Mouse (Mus musculus) midbrain, embryonic 11.5 days (tissue): Measurements from ENCODE around the gene Thbs3. TPM values are rescaled to one million over a fixed set of nuclear protein-coding genes. Genes with fewer than 3 reads are reported as not detected.
A peak's percentile ranks its signal among the peaks of the same experiment; 100 is the strongest.

ENCODE experiments used
- ATAC-seq: fragments of 200-750 bp; cut with Nextera tagmentation; 2 replicates; pipeline ENCODE4 v1.8.0; 2017; ENCODE audit warnings: moderate TSS enrichment, moderate library complexity; ENCODE audit not compliant: low FRiP score
- DNase-seq: peaks from one replicate; pipeline ENCODE4 v3.0.0; 2015; ENCODE audit warnings: low spot score; ENCODE audit errors: missing footprints
- H3K27ac ChIP-seq: fragments of 300-500 bp; sonication (generic); 2 replicates; pipeline ENCODE4 v1.5.1; 2014; ENCODE audit warnings: low read depth, low read length
- H3K27me3 ChIP-seq: fragments of 300-500 bp; sonication (generic); 2 replicates; pipeline ENCODE4 v1.6.1; 2014; ENCODE audit warnings: mild to moderate bottlenecking, low read length, moderate library complexity, mixed read lengths; ENCODE audit not compliant: control insufficient read depth, insufficient read depth
- H3K36me3 ChIP-seq: fragments of 300-500 bp; sonication (generic); 2 replicates; pipeline ENCODE4 v1.6.1; 2014; ENCODE audit warnings: mild to moderate bottlenecking, low read length, moderate library complexity, mixed read lengths; ENCODE audit not compliant: control insufficient read depth, insufficient read depth
- H3K4me1 ChIP-seq: fragments of 300-500 bp; sonication (generic); 2 replicates; pipeline ENCODE4 v1.6.1; 2014; ENCODE audit warnings: low read length; ENCODE audit not compliant: control insufficient read depth, insufficient read depth
- H3K4me2 ChIP-seq: fragments of 300-500 bp; sonication (generic); 2 replicates; pipeline ENCODE4 v1.6.1; 2014; ENCODE audit warnings: mild to moderate bottlenecking, moderate library complexity
- H3K4me3 ChIP-seq: fragments of 300-500 bp; sonication (generic); 2 replicates; pipeline ENCODE4 v1.5.1; 2014; ENCODE audit warnings: low read depth, low read length
- H3K9ac ChIP-seq: fragments of 300-500 bp; sonication (generic); 2 replicates; pipeline ENCODE4 v1.6.1; 2014; ENCODE audit warnings: low read length
- H3K9me3 ChIP-seq: fragments of 300-500 bp; sonication (generic); 2 replicates; pipeline ENCODE4 v1.6.1; 2016; ENCODE audit warnings: low read length; ENCODE audit not compliant: control insufficient read depth
- WGBS: fragments of 180-500 bp; shearing (Covaris S2); extraction: QIAGEN DNeasy Blood & Tissue Kit; methylation state at CpG from one replicate; pipeline ENCODE4 v1.1.7; 2014; 5-methylcytosine and 5-hydroxymethylcytosine counted together
- polyA plus RNA-seq: library from polyadenylated mRNA; unstranded; fragments of >200 nt; fragmentation: Nextera tagmentation; extraction: Ambion mirVana; gene quantifications from 2 replicates; pipeline ENCODE4 v1.2.1, GENCODE M21; 2014

The Thbs3 gene
- polyA plus RNA-seq, 1 experiment from 2014 or later: 55.8 TPM

DNA sequence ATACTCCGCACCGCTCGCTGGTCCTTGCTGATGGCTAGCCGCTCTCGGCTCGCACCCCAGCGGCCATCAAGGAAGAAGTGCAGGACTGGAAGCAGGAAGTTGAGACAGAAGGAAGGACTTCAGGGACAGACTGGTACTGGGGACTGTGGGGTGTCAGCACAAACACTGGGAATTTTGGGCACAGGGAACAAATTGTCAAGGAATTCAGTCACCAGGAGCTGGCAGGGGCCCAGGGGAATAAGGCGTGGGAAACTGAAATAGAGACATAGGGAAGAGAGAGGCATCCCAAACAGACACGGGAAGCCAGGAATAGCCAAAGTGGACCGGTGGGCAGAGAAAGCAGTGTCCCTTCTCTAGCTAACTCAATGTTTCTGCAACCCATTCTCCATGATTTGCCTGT is 21.5 kb downstream of the Thbs3 start:
- no peaks in the 10 kb centered on the region for H3K4me1 ChIP-seq
- H3K9me3 ChIP-seq: no peaks in the 10 kb centered on the region
- H3K27ac ChIP-seq: no peak overlapping the region
- H3K27me3 ChIP-seq: no peaks in the 10 kb centered on the region
- DNase-seq (no peak), ATAC-seq (no peak)
- WGBS: 92% methylated on average over 10 of the region's 10 CpGs
- no peak overlapping the region for H3K4me3 ChIP-seq
- H3K4me2 ChIP-seq: no peak overlapping the region
- H3K36me3 ChIP-seq: no peaks in the 10 kb centered on the region; the same call in 1 of the 2 replicates
- H3K9ac ChIP-seq: no peak overlapping the region

DNA sequence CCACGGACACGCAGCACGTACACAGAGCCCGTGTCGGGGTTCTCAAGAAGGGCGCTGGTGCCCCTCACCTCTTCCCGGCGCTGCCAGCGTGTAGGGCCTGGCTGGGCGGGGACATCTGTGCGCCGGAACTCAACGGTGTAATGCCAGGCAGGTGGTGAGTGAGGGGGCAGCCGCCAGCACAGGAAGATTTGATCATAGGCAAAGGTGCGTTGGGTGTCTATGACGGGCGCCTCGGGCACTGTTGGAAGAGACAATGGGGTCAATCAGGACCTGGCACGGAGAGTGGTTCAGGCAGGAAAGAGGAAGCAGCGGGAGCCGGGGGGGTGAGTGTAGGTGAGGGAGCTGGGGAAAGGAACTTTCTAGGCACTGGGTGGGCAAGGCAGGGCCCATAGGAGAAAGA is 22.7 kb downstream of the Thbs3 start:
- Histone ChIP-seq H3K36me3 (no peaks in the 10 kb centered on the region; the same call in 1 of the 2 replicates), H3K4me2 (no peak overlapping the region), H3K27ac (no peak overlapping the region), H3K27me3 (no peaks in the 10 kb centered on the region), H3K4me3 (no peak overlapping the region), H3K4me1 (no peaks in the 10 kb centered on the region), H3K9ac (no peak overlapping the region), H3K9me3 (no peaks in the 10 kb centered on the region)
- ATAC-seq (no peak), DNase-seq (no peak)
- 95% methylated on average over 21 of the region's 21 CpGs for WGBS

DNA sequence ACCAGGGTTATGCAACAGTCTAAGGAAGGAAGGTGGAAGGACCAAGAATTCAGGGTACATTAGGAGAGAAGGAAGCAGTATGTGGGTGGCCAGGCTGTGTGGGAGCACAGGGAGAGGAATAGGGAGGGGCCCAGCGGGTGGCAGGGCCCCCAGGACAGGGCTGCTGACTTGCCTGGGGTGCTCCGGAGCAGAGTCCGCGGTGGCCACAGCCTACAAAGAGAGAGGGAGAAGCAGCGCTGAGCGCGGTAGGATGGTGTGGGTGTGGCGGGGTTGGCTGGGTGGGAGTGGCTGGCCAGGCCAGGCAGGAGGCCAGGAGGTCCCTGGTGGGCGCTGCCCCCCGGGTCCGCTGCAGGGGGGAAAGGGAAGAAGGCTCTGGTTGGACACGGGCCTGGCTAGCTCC is 23.5 kb downstream of the Thbs3 start:
- H3K4me2 ChIP-seq: no peak overlapping the region
- H3K36me3 ChIP-seq: no peaks in the 10 kb centered on the region; the same call in 1 of the 2 replicates
- DNase-seq (no peak), ATAC-seq (no peak)
- H3K27me3 ChIP-seq: no peaks in the 10 kb centered on the region
- H3K4me1 ChIP-seq: peaks cover 4% of the 10 kb centered on the region
- 86% methylated on average over 12 of the region's 12 CpGs for WGBS
- H3K27ac ChIP-seq: no peak overlapping the region
- H3K4me3 ChIP-seq: no peak overlapping the region
- H3K9me3 ChIP-seq: no peaks in the 10 kb centered on the region
- no peak overlapping the region for H3K9ac ChIP-seq

DNA sequence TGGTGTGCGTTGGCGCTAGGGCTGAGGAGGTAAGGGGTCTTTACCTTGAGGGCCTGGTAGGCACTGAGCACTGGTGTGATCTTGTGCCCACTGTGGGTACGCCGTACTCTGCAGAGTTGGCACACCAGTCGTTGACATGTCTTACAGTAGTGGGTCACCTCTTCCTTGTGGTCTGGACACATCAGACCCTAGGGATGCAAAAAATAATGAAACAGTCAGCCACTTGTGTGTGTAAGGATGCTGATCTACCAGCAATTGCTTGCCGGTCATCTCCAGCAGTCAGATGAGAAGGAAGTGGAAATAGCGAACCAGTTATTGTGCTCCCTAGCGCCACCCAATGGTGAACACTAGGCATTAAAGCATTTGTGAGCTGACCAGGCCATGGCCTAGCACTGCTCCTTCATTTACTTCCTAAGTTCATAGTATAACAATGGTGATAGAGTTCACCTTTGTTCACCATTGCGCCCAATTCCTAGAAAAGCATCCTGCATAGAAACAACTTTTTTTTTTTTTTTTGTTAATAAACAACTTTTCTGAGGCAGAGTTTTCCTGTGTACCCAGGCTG is 27.4 kb downstream of the Thbs3 start:
- Histone ChIP-seq H3K27ac (no peak overlapping the region), H3K36me3 (no peaks in the 10 kb centered on the region; the same call in 1 of the 2 replicates), H3K4me1 (peaks cover 29% of the 10 kb centered on the region), H3K4me3 (no peak overlapping the region), H3K9me3 (no peaks in the 10 kb centered on the region), H3K4me2 (no peak overlapping the region), H3K27me3 (no peaks in the 10 kb centered on the region; the same call in 1 of the 2 replicates), H3K9ac (no peak overlapping the region)
- WGBS: 68% methylated on average over 9 of the region's 9 CpGs
- DNase-seq (peak; percentile 90), ATAC-seq (no peak)

DNA sequence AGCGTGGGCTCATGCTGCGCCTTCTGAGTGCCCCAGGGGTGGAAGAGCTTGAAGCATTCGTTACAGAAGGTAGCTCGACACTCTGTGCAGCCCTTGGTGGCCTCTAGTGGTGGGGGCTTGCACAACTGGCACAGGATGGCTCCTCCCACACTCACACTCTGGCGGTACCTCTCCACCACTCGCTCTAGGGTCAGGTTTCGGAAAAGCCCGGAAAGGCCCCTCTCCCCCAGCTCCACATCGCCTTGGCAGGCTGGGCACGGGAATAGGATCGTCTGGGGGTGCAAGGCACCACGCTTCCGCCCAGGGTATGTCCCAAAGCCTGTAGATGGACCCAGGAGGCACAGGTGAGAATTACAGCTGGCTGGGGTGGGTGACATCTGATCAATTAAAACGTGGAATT is 28.6 kb downstream of the Thbs3 start:
- Histone ChIP-seq H3K4me3 (peak overlapping the region; percentile 80), H3K27ac (no peak overlapping the region), H3K27me3 (no peaks in the 10 kb centered on the region; the same call in 1 of the 2 replicates), H3K9ac (no peak overlapping the region; the same call in 1 of the 2 replicates), H3K4me1 (peaks cover 30% of the 10 kb centered on the region), H3K36me3 (no peaks in the 10 kb centered on the region; the same call in 1 of the 2 replicates), H3K4me2 (peak overlapping the region; percentile 85), H3K9me3 (no peaks in the 10 kb centered on the region)
- WGBS: 12% methylated on average over 14 of the region's 14 CpGs
- DNase-seq (peak; percentile 90), ATAC-seq (0 out of 2 replicates have a peak, but pooled peaks have one; percentile 19)

DNA sequence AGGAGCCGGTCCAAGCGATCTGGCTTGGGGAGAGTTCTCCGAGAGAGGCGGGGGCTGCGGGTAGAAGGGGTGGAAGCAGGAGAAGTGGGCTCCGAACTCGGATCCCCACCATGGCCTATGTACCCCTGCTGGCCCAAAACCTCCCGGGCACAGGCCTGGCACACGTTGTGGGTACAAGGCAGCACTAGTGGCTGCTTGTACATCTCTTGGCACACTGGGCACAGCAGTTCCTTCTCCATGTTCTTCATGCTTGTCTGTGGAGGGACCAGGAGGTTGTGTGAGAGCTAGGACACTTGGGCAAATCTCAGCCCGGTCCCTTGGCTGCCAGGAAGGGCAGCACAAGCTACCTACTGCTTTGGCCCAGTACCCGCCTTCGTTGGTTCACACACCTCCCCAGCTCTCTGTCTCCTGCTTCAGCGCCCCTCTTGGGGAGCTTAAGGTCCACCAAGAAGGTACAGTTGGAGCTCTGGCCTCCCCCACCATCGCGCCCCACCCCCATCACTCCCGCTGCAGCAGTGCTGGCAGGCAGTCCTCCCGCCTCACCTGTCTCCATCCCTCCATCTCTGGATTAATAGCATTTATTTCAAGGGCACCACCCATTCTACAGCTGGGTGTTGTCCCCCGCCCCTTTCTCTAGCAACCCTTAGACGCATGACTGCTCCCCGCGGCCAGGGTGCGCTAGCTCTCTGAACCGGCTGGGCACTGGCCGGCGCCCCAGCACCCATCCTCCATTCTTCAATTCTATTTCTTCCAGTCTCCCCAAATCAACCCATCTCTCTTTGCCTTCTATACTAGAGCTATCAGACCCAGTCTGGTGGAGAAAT is 29.4 kb downstream of the Thbs3 start:
- Histone ChIP-seq H3K4me2 (peak overlapping the region; percentile 85), H3K4me1 (peaks cover 30% of the 10 kb centered on the region), H3K4me3 (peak overlapping the region; percentile 80), H3K9me3 (no peaks in the 10 kb centered on the region), H3K27ac (peak overlapping the region; percentile 53), H3K9ac (peak overlapping the region; percentile 66), H3K27me3 (no peaks in the 10 kb centered on the region; the same call in 1 of the 2 replicates), H3K36me3 (no peaks in the 10 kb centered on the region)
- DNase-seq (peak; percentile 92), ATAC-seq (peak; percentile 38)
- 11% methylated on average over 25 of the region's 25 CpGs for WGBS

DNA sequence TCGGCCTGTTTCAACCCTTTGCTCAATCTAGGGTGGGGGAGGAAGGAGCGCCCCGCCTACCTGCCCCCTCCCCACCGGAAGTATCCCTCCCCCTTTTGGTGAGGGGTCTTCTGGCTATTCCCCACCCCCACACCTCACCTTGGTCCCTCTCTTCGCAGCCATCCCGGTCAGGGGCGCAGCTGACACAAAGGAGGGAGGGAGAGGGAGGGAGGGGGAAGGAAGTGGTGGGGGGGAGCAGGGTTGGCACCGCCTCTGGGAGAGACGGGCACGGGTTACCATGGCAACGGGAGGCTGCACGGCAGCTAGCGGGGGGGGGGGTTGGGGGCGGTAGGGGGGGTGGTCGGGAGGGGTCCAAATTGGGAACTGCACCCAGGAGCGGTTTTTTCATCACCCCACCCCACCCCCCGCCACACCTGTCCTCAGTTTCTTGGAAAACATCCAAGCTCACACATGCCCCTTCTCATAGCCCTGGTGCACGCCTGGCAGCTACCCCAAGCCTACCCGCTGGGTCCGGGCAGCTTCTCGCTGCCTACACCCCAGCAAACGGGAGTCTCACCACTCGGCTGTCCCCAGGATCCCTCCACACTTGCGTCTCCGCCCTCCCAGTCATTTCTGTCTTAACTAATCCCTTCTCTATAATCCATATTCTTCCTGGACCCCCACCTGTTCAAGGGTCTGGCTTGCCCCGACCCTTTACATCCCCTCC is 30.2 kb downstream of the Thbs3 start:
- peak; percentile 41 for ATAC-seq
- peak overlapping the region; percentile 53 for H3K27ac ChIP-seq
- peak overlapping the region; percentile 80 for H3K4me3 ChIP-seq
- H3K9ac ChIP-seq: peak overlapping the region; percentile 66
- no peaks in the 10 kb centered on the region; the same call in 1 of the 2 replicates for H3K27me3 ChIP-seq
- H3K4me1 ChIP-seq: peaks cover 30% of the 10 kb centered on the region
- peak overlapping the region; percentile 85 for H3K4me2 ChIP-seq
- peak; percentile 93 for DNase-seq
- no peaks in the 10 kb centered on the region for H3K36me3 ChIP-seq
- 1% methylated on average over 19 of the region's 26 CpGs for WGBS
- no peaks in the 10 kb centered on the region for H3K9me3 ChIP-seq

DNA sequence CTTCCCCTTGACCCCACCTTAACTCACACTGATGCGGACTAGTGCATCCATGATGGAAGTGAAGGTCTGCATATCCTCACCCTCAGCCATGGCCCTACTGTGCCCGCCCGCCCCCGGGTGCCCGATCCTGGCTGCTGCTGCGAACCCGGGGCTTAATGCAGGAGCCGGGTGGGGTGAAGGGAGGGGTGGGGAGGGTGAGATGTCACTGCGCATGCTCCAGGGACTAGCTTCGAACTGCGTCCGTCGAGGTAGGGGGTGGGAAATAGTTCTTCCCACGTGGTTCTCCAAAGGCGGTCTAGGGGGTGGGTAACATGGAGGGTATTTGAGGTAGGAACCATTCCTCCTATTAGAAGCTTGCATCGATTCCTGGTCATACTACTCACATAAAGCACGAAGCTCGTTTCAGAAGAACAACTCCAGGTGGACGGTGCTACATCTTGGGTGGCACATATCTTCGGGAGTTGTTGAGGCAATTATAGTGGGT is 30.8 kb downstream of the Thbs3 start, which contains the start of gene Krtcap2:
Krtcap2 (plus strand) TSS at position 279 of the 484 bp plus-strand sequence.
- 5% methylated on average over 20 of the region's 20 CpGs for WGBS
- no peak for DNase-seq
- H3K27ac ChIP-seq: peak within 1 kb of the TSS; percentile 53
- H3K9me3 ChIP-seq: no peaks in the 10 kb centered on the region
- no peaks in the 10 kb centered on the region for H3K36me3 ChIP-seq
- peak within 1 kb of the TSS; percentile 83 for H3K9ac ChIP-seq
- H3K4me2 ChIP-seq: peak within 1 kb of the TSS; percentile 85
- ATAC-seq: peak; percentile 40
- no peaks in the 10 kb centered on the region; the same call in 1 of the 2 replicates for H3K27me3 ChIP-seq
- peaks cover 30% of the 10 kb centered on the region for H3K4me1 ChIP-seq
- peak within 1 kb of the TSS; percentile 80 for H3K4me3 ChIP-seq
